In the genomic region with DNA sequence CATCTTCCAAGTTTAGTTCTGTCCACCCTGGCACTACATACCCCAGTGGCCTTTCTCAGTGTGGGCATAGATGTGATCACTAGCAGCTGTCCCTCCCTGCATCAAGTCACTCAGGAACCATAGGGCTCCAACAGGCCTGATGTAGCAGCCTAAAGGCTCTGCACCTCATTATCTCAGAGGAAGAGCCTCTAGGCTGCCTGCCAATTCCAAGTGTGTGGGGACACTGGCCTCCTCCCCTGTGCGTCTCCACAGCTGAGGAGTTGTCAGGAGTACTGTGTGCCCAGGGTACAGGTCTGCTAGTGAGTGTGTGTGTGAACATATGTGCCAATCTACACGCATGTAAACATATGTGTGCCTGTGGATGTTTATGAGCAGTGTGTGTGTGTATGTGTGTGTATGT, we compare ENCODE assay signal across 10 mouse cellular contexts. TPM values are rescaled to one million over a fixed set of nuclear protein-coding genes. Genes with fewer than 3 reads are reported as not detected.
DNase-seq lines count a peak whose midpoint lies in the region; ATAC-seq and TF ChIP-seq lines count a peak whose summit lies in the region.
"Had no signal": no experiment of that assay in that cellular context is flagged by ENCODE, and none has a peak within 500 bp of the region (broad histone marks: within the 10 kb centered on the region; RNA-seq: fewer than 3 reads in every experiment).

No protein-coding gene starts in this region.

- no peaks in the 10 kb centered on the region for H3K36me3 ChIP-seq in hindbrain, embryonic 14.5 days (replicated peaks; ENCODE audit: control insufficient read depth, insufficient read depth)
- no peaks in the 10 kb centered on the region for H3K36me3 ChIP-seq in stomach, postnatal 0 days (ENCODE audit: control insufficient read depth, insufficient read depth, low read length)
- H3K36me3 ChIP-seq: forebrain, embryonic 10.5 days had no signal

- H3K27ac ChIP-seq in gastrocnemius, adult 2 months: peak overlapping the region; percentile 66
- H3K27ac ChIP-seq in hindbrain, embryonic 14.5 days: no peak overlapping the region
- H3K27ac ChIP-seq in stomach, postnatal 0 days (replicated peaks): no peak overlapping the region
- H3K27ac ChIP-seq: forebrain, embryonic 10.5 days had no signal

- H3K4me3 ChIP-seq in gastrocnemius, adult 2 months: no peak overlapping the region
- no peak overlapping the region for H3K4me3 ChIP-seq in hindbrain, embryonic 14.5 days (replicated peaks; ENCODE audit: low read length)
- H3K4me3 ChIP-seq in stomach, postnatal 0 days (ENCODE audit: low read depth, low read length): no peak overlapping the region
- H3K4me3 ChIP-seq: forebrain, embryonic 10.5 days had no signal

- H3K9ac ChIP-seq in hindbrain, embryonic 14.5 days: no peak overlapping the region
- H3K9ac ChIP-seq in stomach, postnatal 0 days (ENCODE audit: low read length): no peak overlapping the region

- no peaks in the 10 kb centered on the region for H3K27me3 ChIP-seq in hindbrain, embryonic 14.5 days (ENCODE audit: control insufficient read depth, insufficient read depth, low read length)
- H3K27me3 ChIP-seq in stomach, postnatal 0 days (ENCODE audit: control insufficient read depth, insufficient read depth, low read length): no peaks in the 10 kb centered on the region

- intact Hi-C loops in gastrocnemius, adult 2 months (cut with DNase I): no loop called here
- intact Hi-C loops in gastrocnemius, postnatal 14 days (cut with DNase I; ENCODE audit: low total_unique reads): no loop called here

- no peaks in the 10 kb centered on the region for H3K9me3 ChIP-seq in hindbrain, embryonic 14.5 days (ENCODE audit: control insufficient read depth, low read length)
- no peaks in the 10 kb centered on the region for H3K9me3 ChIP-seq in stomach, postnatal 0 days (ENCODE audit: control insufficient read depth, low read length)
- H3K9me3 ChIP-seq: forebrain, embryonic 10.5 days had no signal

- WGBS in hindbrain, embryonic 14.5 days: 51% methylated on average over 2 of the region's 2 CpGs
- 67% methylated on average over 2 of the region's 2 CpGs for WGBS in stomach, postnatal 0 days

- no peak overlapping the region for H3K4me2 ChIP-seq in hindbrain, embryonic 14.5 days (replicated peaks)
- H3K4me2 ChIP-seq in stomach, postnatal 0 days (replicated peaks; ENCODE audit: low read depth): no peak overlapping the region

- ATAC-seq in hindbrain, embryonic 14.5 days (ENCODE audit: low FRiP score): peak; percentile 46; the same call in 1 of the 2 replicates
- peak; percentile 48; the same call in 1 of the 2 replicates for ATAC-seq in stomach, postnatal 0 days (ENCODE audit: low FRiP score, low TSS enrichment)
- ATAC-seq: intestine, postnatal 0 days had no signal

- TF ChIP-seq CTCF in gastrocnemius, adult 2 months (IDR thresholded peaks at IDR 0.05): no peak
- no peak for TF ChIP-seq CTCF in stomach, postnatal 0 days (IDR thresholded peaks at IDR 0.05; ENCODE audit: low read depth)

- no peak for TF ChIP-seq EP300 in stomach, postnatal 0 days (optimal IDR thresholded peaks at IDR 0.05)

- no peaks in the 10 kb centered on the region; the same call in 1 of the 2 replicates for H3K4me1 ChIP-seq in hindbrain, embryonic 14.5 days (replicated peaks; ENCODE audit: control insufficient read depth, insufficient read depth, low read length)
- H3K4me1 ChIP-seq in stomach, postnatal 0 days (replicated peaks; ENCODE audit: control insufficient read depth, insufficient read depth): no peaks in the 10 kb centered on the region

- DNase-seq in gastrocnemius, adult 2 months: peak; percentile 27
- no peak for DNase-seq in gastrocnemius, postnatal 14 days
- DNase-seq in testis, postnatal 10 days (ENCODE audit: low spot score): peak; percentile 68
- no peak for DNase-seq in testis, postnatal 14 days (ENCODE audit: low spot score)
- DNase-seq in hindbrain, embryonic 14.5 days (ENCODE audit: low spot score): no peak
- DNase-seq in stomach, postnatal 0 days (ENCODE audit: low spot score): no peak
- DNase-seq in urinary bladder, postnatal 14 days (ENCODE audit: low spot score): no peak
- no peak for DNase-seq in gastrocnemius, postnatal 25 days

RNA-seq across cellular contexts. Expression of gene Doc2b, which starts 56.6 kb away (rescaled TPM):
- 1 to 10 TPM; 1.0 to 1.4 TPM for total RNA-seq in gastrocnemius, adult 2 months (2021)
- 1 to 10 TPM in 1 of 2 experiments, under 1 TPM in 1; 0.53 to 1.8 TPM for total RNA-seq in gastrocnemius, postnatal 14 days (2021)
- 2.9 and 3.7 TPM in 2 replicates for polyA plus RNA-seq in hindbrain, embryonic 14.5 days (2014; fragmentation: Nextera tagmentation; extraction: Ambion mirVana)
- polyA plus RNA-seq in stomach, postnatal 0 days (2015; fragmentation: Nextera tagmentation; extraction: Ambion mirVana): 0.65 and 0.75 TPM in 2 replicates
- under 1 TPM; 0.38 to 0.78 TPM for total RNA-seq in gastrocnemius, postnatal 25 days (2021)

Comparison
In these comparisons a context has a peak if more than half of its experiments do, and no peak if none do; other contexts are left out.
1. DNase-seq: peak in gastrocnemius, adult 2 months (single experiment) and testis, postnatal 10 days (single experiment); none in gastrocnemius, postnatal 14 days (single experiment), testis, postnatal 14 days (single experiment), hindbrain, embryonic 14.5 days (single experiment), stomach, postnatal 0 days (single experiment), urinary bladder, postnatal 14 days (single experiment) and gastrocnemius, postnatal 25 days (single experiment).